9 mouse cellular contexts compared by ENCODE assay signal in genomic region chr7:143506675-143507074, GRCm38 (mm10). TPM values are rescaled to one million over a fixed set of nuclear protein-coding genes. Genes with fewer than 3 reads are reported as not detected.
DNase-seq lines count a peak whose midpoint lies in the region; ATAC-seq and TF ChIP-seq lines count a peak whose summit lies in the region.
"Had no signal": no experiment of that assay in that cellular context is flagged by ENCODE, and none has a peak within 500 bp of the region (broad histone marks: within the 10 kb centered on the region; RNA-seq: fewer than 3 reads in every experiment).

No protein-coding gene starts in this region.

- H3K27ac ChIP-seq in intestine, postnatal 0 days (ENCODE audit: low read depth, low read length): no peak overlapping the region
- H3K27ac ChIP-seq in intestine, embryonic 15.5 days: no peak overlapping the region
- no peak overlapping the region for H3K27ac ChIP-seq in ES-Bruce4 (ENCODE audit: insufficient read depth, low read length)
- H3K27ac ChIP-seq: macrophage had no signal

- no peak for TF ChIP-seq POLR2A in ES-Bruce4 (IDR thresholded peaks at IDR 0.05; ENCODE audit: insufficient read depth, low read length)

- H3K36me3 ChIP-seq in intestine, postnatal 0 days (ENCODE audit: control insufficient read depth, insufficient read depth): no peaks in the 10 kb centered on the region
- H3K36me3 ChIP-seq in intestine, embryonic 15.5 days: no peaks in the 10 kb centered on the region
- no peaks in the 10 kb centered on the region for H3K36me3 ChIP-seq in ES-Bruce4 (ENCODE audit: control insufficient read depth, insufficient read depth, low read length, poor library complexity, severe bottlenecking)

- no peak for ATAC-seq in intestine, postnatal 0 days
- ATAC-seq in intestine, embryonic 15.5 days: no peak
- peak; percentile 67 for ATAC-seq in erythroblast, adult 5-6 weeks (replicated peaks; ENCODE audit: low FRiP score, poor library complexity, severe bottlenecking)

- H3K9ac ChIP-seq in intestine, postnatal 0 days (ENCODE audit: low read depth, low read length): no peak overlapping the region
- no peak overlapping the region for H3K9ac ChIP-seq in intestine, embryonic 15.5 days
- no peak overlapping the region for H3K9ac ChIP-seq in ES-Bruce4 (ENCODE audit: low read depth, poor library complexity, severe bottlenecking)

- H3K27me3 ChIP-seq in intestine, postnatal 0 days (replicated peaks; ENCODE audit: control insufficient read depth, insufficient read depth, low read length): peaks cover 20% of the 10 kb centered on the region
- H3K27me3 ChIP-seq in intestine, embryonic 15.5 days (replicated peaks): peaks cover 14% of the 10 kb centered on the region
- no peaks in the 10 kb centered on the region for H3K27me3 ChIP-seq in ES-Bruce4 (ENCODE audit: control insufficient read depth, insufficient read depth, low read length, poor library complexity, severe bottlenecking)

- TF ChIP-seq CTCF in intestine, postnatal 0 days (IDR thresholded peaks at IDR 0.05; ENCODE audit: low read depth): peak; percentile 89
- no peak for TF ChIP-seq CTCF in ES-Bruce4 (IDR thresholded peaks at IDR 0.05; ENCODE audit: low read depth, low read length)

- no peaks in the 10 kb centered on the region for H3K9me3 ChIP-seq in intestine, postnatal 0 days (ENCODE audit: control insufficient read depth)
- no peaks in the 10 kb centered on the region for H3K9me3 ChIP-seq in intestine, embryonic 15.5 days
- no peaks in the 10 kb centered on the region for H3K9me3 ChIP-seq in ES-Bruce4 (replicated peaks; ENCODE audit: control insufficient read depth, insufficient read depth, low read length, poor library complexity, severe bottlenecking)

- 0 out of 2 replicates have a peak, but pooled peaks cover under 1% of the 10 kb centered on the region for H3K4me1 ChIP-seq in intestine, postnatal 0 days (replicated peaks; ENCODE audit: control insufficient read depth, insufficient read depth, low read length)
- H3K4me1 ChIP-seq in intestine, embryonic 15.5 days (replicated peaks): peaks cover 10% of the 10 kb centered on the region
- H3K4me1 ChIP-seq in ES-Bruce4 (ENCODE audit: control insufficient read depth, insufficient read depth, low read length): peaks cover 3% of the 10 kb centered on the region

- no peak overlapping the region for H3K4me3 ChIP-seq in intestine, postnatal 0 days (ENCODE audit: low read depth, low read length)
- H3K4me3 ChIP-seq in intestine, embryonic 15.5 days (replicated peaks): no peak overlapping the region
- peak overlapping the region; percentile 24; the same call in 1 of the 2 replicates for H3K4me3 ChIP-seq in ES-Bruce4 (ENCODE audit: low read depth, low read length)

- WGBS in intestine, postnatal 0 days: 28% methylated on average over 7 of the region's 7 CpGs
- 33% methylated on average over 7 of the region's 7 CpGs for WGBS in intestine, embryonic 15.5 days

- TF ChIP-seq EP300 in ES-Bruce4 (IDR thresholded peaks at IDR 0.05; ENCODE audit: insufficient read depth, low read depth, low read length): no peak

- no peak overlapping the region for H3K4me2 ChIP-seq in intestine, postnatal 0 days (replicated peaks; ENCODE audit: low read depth)
- H3K4me2 ChIP-seq in intestine, embryonic 15.5 days (replicated peaks): no peak overlapping the region

- DNase-seq in adrenal gland, postnatal 14 days: peak; percentile 71
- DNase-seq in layer of hippocampus, postnatal 14 days (ENCODE audit: low spot score in 2 of 2): peak; percentile 40 to 54
- peak; percentile 76 for DNase-seq in naive thymus-derived CD4-positive, alpha-beta T cell, adult 2 months (ENCODE audit: low read depth)
- no peak for DNase-seq in urinary bladder, adult 18-20 months (ENCODE audit: low spot score in 2 of 2)

RNA-seq across cellular contexts. Expression of gene Phlda2, which starts 3.7 kb away (rescaled TPM):
- polyA plus RNA-seq in intestine, postnatal 0 days (2015; fragmentation: Nextera tagmentation; extraction: Ambion mirVana): 1.0 and 1.3 TPM in 2 replicates
- polyA plus RNA-seq in intestine, embryonic 15.5 days (2015; fragmentation: Nextera tagmentation; extraction: Ambion mirVana): 13.6 and 17.7 TPM in 2 replicates
- 43.1 and 44.9 TPM in 2 replicates for polyA plus RNA-seq in ES-Bruce4 (2011; ENCODE audit: insufficient read depth, insufficient read length, low read depth, missing spikeins)
- 0.78 and 1.4 TPM in 2 replicates for total RNA-seq in adrenal gland, postnatal 14 days (2021)
- not detected in 2 replicates for total RNA-seq in erythroblast, adult 5-6 weeks (2015; ENCODE audit: low replicate concordance)
- total RNA-seq in erythroblast, adult 5-6 weeks (2017; ENCODE audit: low replicate concordance): not detected in 2 replicates
- not detected for total RNA-seq in layer of hippocampus, postnatal 14 days (2021)
- polyA plus RNA-seq: macrophage had no signal

RNA-seq across cellular contexts. Expression of gene Slc22a18, which starts 33.1 kb away (rescaled TPM):
- 21.6 and 25.0 TPM in 2 replicates for polyA plus RNA-seq in intestine, postnatal 0 days (2015; fragmentation: Nextera tagmentation; extraction: Ambion mirVana)
- polyA plus RNA-seq in intestine, embryonic 15.5 days (2015; fragmentation: Nextera tagmentation; extraction: Ambion mirVana): 11.4 and 13.4 TPM in 2 replicates
- polyA plus RNA-seq in ES-Bruce4 (2011; ENCODE audit: insufficient read depth, insufficient read length, low read depth, missing spikeins): 4.5 and 5.0 TPM in 2 replicates
- 1.8 and 11.3 TPM in 2 replicates for total RNA-seq in adrenal gland, postnatal 14 days (2021)
- not detected in 2 replicates for total RNA-seq in erythroblast, adult 5-6 weeks (2015; ENCODE audit: low replicate concordance)
- total RNA-seq in erythroblast, adult 5-6 weeks (2017; ENCODE audit: low replicate concordance): not detected in 2 replicates
- total RNA-seq in layer of hippocampus, postnatal 14 days (2021): under 1 TPM; 0.21 to 0.36 TPM

RNA-seq across cellular contexts. Expression of gene Nap1l4, which starts 42.2 kb away (rescaled TPM):
- polyA plus RNA-seq in intestine, postnatal 0 days (2015; fragmentation: Nextera tagmentation; extraction: Ambion mirVana): 79.9 and 85.0 TPM in 2 replicates
- 198 TPM in 2 replicates for polyA plus RNA-seq in intestine, embryonic 15.5 days (2015; fragmentation: Nextera tagmentation; extraction: Ambion mirVana)
- 179 and 208 TPM in 2 replicates for polyA plus RNA-seq in ES-Bruce4 (2011; ENCODE audit: insufficient read depth, insufficient read length, low read depth, missing spikeins)
- 154 and 166 TPM in 2 replicates for total RNA-seq in adrenal gland, postnatal 14 days (2021)
- 40.7 and 45.1 TPM in 2 replicates for total RNA-seq in erythroblast, adult 5-6 weeks (2015; ENCODE audit: low replicate concordance)
- 89.7 and 118 TPM in 2 replicates for total RNA-seq in erythroblast, adult 5-6 weeks (2017; ENCODE audit: low replicate concordance)
- total RNA-seq in layer of hippocampus, postnatal 14 days (2021): 100 to 1,000 TPM; 130 to 138 TPM

RNA-seq across cellular contexts. Expression of gene Cdkn1c, which starts 45.8 kb away (rescaled TPM):
- 542 and 615 TPM in 2 replicates for polyA plus RNA-seq in intestine, postnatal 0 days (2015; fragmentation: Nextera tagmentation; extraction: Ambion mirVana)
- 672 and 702 TPM in 2 replicates for polyA plus RNA-seq in intestine, embryonic 15.5 days (2015; fragmentation: Nextera tagmentation; extraction: Ambion mirVana)
- 23.4 and 24.2 TPM in 2 replicates for polyA plus RNA-seq in ES-Bruce4 (2011; ENCODE audit: insufficient read depth, insufficient read length, low read depth, missing spikeins)
- total RNA-seq in adrenal gland, postnatal 14 days (2021): 321 and 419 TPM in 2 replicates
- total RNA-seq in erythroblast, adult 5-6 weeks (2015; ENCODE audit: low replicate concordance): not detected in 2 replicates
- 0.09 TPM in 1 of 2 replicates, not detected in the other for total RNA-seq in erythroblast, adult 5-6 weeks (2017; ENCODE audit: low replicate concordance)
- 10 to 100 TPM in 1 of 2 experiments, 1 to 10 TPM in 1; 9.7 to 14.5 TPM for total RNA-seq in layer of hippocampus, postnatal 14 days (2021)

Comparison
In these comparisons a context has a peak if more than half of its experiments do, and no peak if none do; other contexts are left out.
1. DNase-seq: peak in adrenal gland, postnatal 14 days (single experiment), layer of hippocampus, postnatal 14 days (2 of 2) and naive thymus-derived CD4-positive, alpha-beta T cell, adult 2 months (single experiment); none in urinary bladder, adult 18-20 months (0 of 2).